In the genomic region with DNA sequence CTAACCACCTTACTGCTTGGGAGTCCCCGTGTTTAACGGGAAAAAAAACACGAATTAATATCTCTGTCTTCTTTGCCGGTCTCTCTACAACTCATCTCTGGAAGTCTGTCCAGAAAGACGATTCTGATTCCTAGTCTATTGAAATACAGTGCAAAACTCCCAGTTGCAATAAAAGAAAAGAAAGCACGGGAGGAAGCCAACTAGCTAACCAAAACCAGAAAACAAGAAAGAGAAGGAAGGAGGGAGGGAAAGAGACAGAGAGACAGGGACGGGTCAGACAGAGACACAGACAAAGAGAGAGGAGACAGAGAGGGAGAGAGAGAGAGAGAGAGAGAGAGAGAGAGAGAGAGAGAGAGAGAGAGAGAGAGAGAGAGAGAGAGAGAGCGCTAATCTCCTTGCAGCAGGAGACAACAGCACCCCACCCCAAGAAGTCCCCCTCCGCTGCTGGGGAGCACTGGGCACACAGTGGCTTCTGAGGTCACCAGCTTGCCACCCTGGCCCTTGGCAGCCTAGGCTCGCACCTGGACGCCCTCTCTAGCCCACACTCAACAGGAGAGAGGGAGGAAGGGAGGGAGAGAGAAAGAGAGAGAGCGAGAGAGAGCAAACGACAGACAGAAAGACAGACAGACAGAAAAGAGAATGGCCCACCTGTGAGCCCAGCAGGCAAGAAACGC, we compare ENCODE assay signal across 7 mouse cellular contexts.
DNase-seq lines count a peak whose midpoint lies in the region; ATAC-seq and TF ChIP-seq lines count a peak whose summit lies in the region.

No protein-coding gene starts in this region.

- DNase-seq in lung, postnatal 0 days (ENCODE audit: low spot score), result peak; percentile 12
- DNase-seq in lung, postnatal 14 days, result no peak
- peak; percentile 49 for DNase-seq in cerebellum, adult 9-10 months
- DNase-seq in right cerebral cortex, postnatal 36 days (ENCODE audit: low spot score in 2 of 2), result no peak

- ATAC-seq in lung, postnatal 0 days, result no peak
- peak; percentile 52; the same call in 1 of the 2 replicates for ATAC-seq in heart, embryonic 16.5 days (replicated peaks; ENCODE audit: extremely low read depth, insufficient read depth, low FRiP score)
- ATAC-seq in liver, embryonic 15.5 days (ENCODE audit: insufficient read depth), result no peak
- no peak for ATAC-seq in stomach, embryonic 14.5 days (ENCODE audit: insufficient number of reproducible peaks, insufficient read depth, low FRiP score, low read depth)

- no peaks in the 10 kb centered on the region for H3K9me3 ChIP-seq in lung, postnatal 0 days (ENCODE audit: low read length)
- no peaks in the 10 kb centered on the region for H3K9me3 ChIP-seq in heart, embryonic 16.5 days (replicated peaks; ENCODE audit: control insufficient read depth, low read length)
- H3K9me3 ChIP-seq in liver, embryonic 15.5 days (replicated peaks), result no peaks in the 10 kb centered on the region
- H3K9me3 ChIP-seq in stomach, embryonic 14.5 days (ENCODE audit: control insufficient read depth, low read depth, low read length), result no peaks in the 10 kb centered on the region

- H3K4me2 ChIP-seq in lung, postnatal 0 days (replicated peaks; ENCODE audit: low read depth, low read length), result peak overlapping the region; percentile 89
- peak overlapping the region; percentile 89 for H3K4me2 ChIP-seq in heart, embryonic 16.5 days (ENCODE audit: low read depth, low read length)
- peak overlapping the region; percentile 73 for H3K4me2 ChIP-seq in liver, embryonic 15.5 days
- H3K4me2 ChIP-seq in stomach, embryonic 14.5 days (replicated peaks; ENCODE audit: low read depth, low read length), result peak overlapping the region; percentile 97

- H3K4me3 ChIP-seq in lung, postnatal 0 days (ENCODE audit: low read depth, low read length), result peak overlapping the region; percentile 51
- peak overlapping the region; percentile 60 for H3K4me3 ChIP-seq in heart, embryonic 16.5 days (ENCODE audit: low read length)
- H3K4me3 ChIP-seq in liver, embryonic 15.5 days (replicated peaks), result peak overlapping the region; percentile 53
- H3K4me3 ChIP-seq in stomach, embryonic 14.5 days (ENCODE audit: low read depth, low read length), result peak overlapping the region; percentile 40

- no peak for TF ChIP-seq CTCF in lung, postnatal 0 days (IDR thresholded peaks at IDR 0.05)

- no peaks in the 10 kb centered on the region for H3K36me3 ChIP-seq in lung, postnatal 0 days (ENCODE audit: insufficient read depth, low read length)
- no peaks in the 10 kb centered on the region for H3K36me3 ChIP-seq in heart, embryonic 16.5 days (ENCODE audit: control insufficient read depth, insufficient read depth)
- H3K36me3 ChIP-seq in liver, embryonic 15.5 days (replicated peaks), result no peaks in the 10 kb centered on the region
- no peaks in the 10 kb centered on the region for H3K36me3 ChIP-seq in stomach, embryonic 14.5 days (ENCODE audit: control insufficient read depth, insufficient read depth, low read length)

- H3K4me1 ChIP-seq in lung, postnatal 0 days (ENCODE audit: insufficient read depth, low read depth, low read length), result peaks cover 15% of the 10 kb centered on the region; the same call in 1 of the 2 replicates
- peaks cover 10% of the 10 kb centered on the region; the same call in 1 of the 2 replicates for H3K4me1 ChIP-seq in heart, embryonic 16.5 days (ENCODE audit: control insufficient read depth, insufficient read depth, low read length)
- peaks cover 18% of the 10 kb centered on the region for H3K4me1 ChIP-seq in liver, embryonic 15.5 days (replicated peaks)
- H3K4me1 ChIP-seq in stomach, embryonic 14.5 days (ENCODE audit: control insufficient read depth, insufficient read depth, low read length), result peaks cover 11% of the 10 kb centered on the region; the same call in 1 of the 2 replicates

- no peak for TF ChIP-seq EP300 in lung, postnatal 0 days (IDR thresholded peaks at IDR 0.05)

- H3K27me3 ChIP-seq in lung, postnatal 0 days (replicated peaks; ENCODE audit: insufficient read depth, low read length), result peaks cover 13% of the 10 kb centered on the region; the same call in 1 of the 2 replicates
- H3K27me3 ChIP-seq in heart, embryonic 16.5 days (ENCODE audit: control insufficient read depth, insufficient read depth, low read length), result peaks cover 4% of the 10 kb centered on the region; the same call in 1 of the 2 replicates
- H3K27me3 ChIP-seq in liver, embryonic 15.5 days, result peaks cover 58% of the 10 kb centered on the region
- H3K27me3 ChIP-seq in stomach, embryonic 14.5 days (ENCODE audit: control insufficient read depth, insufficient read depth, low read length), result 0 out of 2 replicates have a peak, but pooled peaks cover 3% of the 10 kb centered on the region

- WGBS in lung, postnatal 0 days, result 3% methylated on average over 14 of the region's 14 CpGs
- under 1% methylated on average over 14 of the region's 14 CpGs for WGBS in heart, embryonic 16.5 days
- WGBS in liver, embryonic 15.5 days (ENCODE audit: insufficient replicate concordance), result under 1% methylated on average over 14 of the region's 14 CpGs
- WGBS in stomach, embryonic 14.5 days, result 3% methylated on average over 14 of the region's 14 CpGs

- no peak overlapping the region for H3K27ac ChIP-seq in lung, postnatal 0 days (ENCODE audit: low read length)
- no peak overlapping the region for H3K27ac ChIP-seq in heart, embryonic 16.5 days (ENCODE audit: low read length)
- H3K27ac ChIP-seq in liver, embryonic 15.5 days (replicated peaks), result no peak overlapping the region
- no peak overlapping the region for H3K27ac ChIP-seq in stomach, embryonic 14.5 days (ENCODE audit: low read length)

- H3K9ac ChIP-seq in lung, postnatal 0 days (replicated peaks; ENCODE audit: low read depth), result peak overlapping the region; percentile 29; the same call in 1 of the 2 replicates
- peak overlapping the region; percentile 65 for H3K9ac ChIP-seq in heart, embryonic 16.5 days (ENCODE audit: low read length)
- H3K9ac ChIP-seq in liver, embryonic 15.5 days, result no peak overlapping the region
- H3K9ac ChIP-seq in stomach, embryonic 14.5 days (replicated peaks; ENCODE audit: low read depth, low read length), result peak overlapping the region; percentile 34; the same call in 1 of the 2 replicates

Comparison
In these comparisons a context has a peak if more than half of its experiments do, and no peak if none do; other contexts are left out.
1. DNase-seq: peak in lung, postnatal 0 days (single experiment) and cerebellum, adult 9-10 months (single experiment); none in lung, postnatal 14 days (single experiment) and right cerebral cortex, postnatal 36 days (0 of 2).
2. Peak in every context shown above with its lines, with median percentiles within 50 percentile points of each other: H3K4me2 ChIP-seq and H3K4me3 ChIP-seq.